Mouse (Mus musculus) frontal cortex, postnatal 36 days (tissue): ENCODE measurements at regions not wholly inside any gene's neighbourhood (a gene's known extent, or its start where the extent isn't known, plus 50 kb on each side); places are given as distances from the start of the nearest gene placed in this dataset.

Experiments used
- DNase-seq, 2 experiments: peaks; one replicate each; pipeline ENCODE4 v3.0.0; 2022; ENCODE audit warnings: low spot score in 2 of 2

GRCm38 (mm10) chr7:35988449-35989109 is 185.8 kb upstream of the Zfp507 start:
- DNase-seq: peak in 1 of 2 experiments; percentile 2

- no peak for DNase-seq
These were observed 175.2 kb upstream of the Zfp507 start for GRCm38 (mm10) chr7:35977986-35978385.

GRCm38 (mm10) chr7:35958731-35959130 is 155.9 kb upstream of the Zfp507 start:
- no peak for DNase-seq

- DNase-seq: no peak
These were observed 155.2 kb upstream of the Zfp507 start for GRCm38 (mm10) chr7:35958052-35958451.

GRCm38 (mm10) chr7:35948794-35949193 is 146.0 kb upstream of the Zfp507 start:
- DNase-seq: no peak

- no peak for DNase-seq
These were observed 145.6 kb upstream of the Zfp507 start for GRCm38 (mm10) chr7:35948389-35948788.

- no peak for DNase-seq
These were observed 138.3 kb upstream of the Zfp507 start for GRCm38 (mm10) chr7:35941086-35941485.

- no peak for DNase-seq
These were observed 135.5 kb upstream of the Zfp507 start for GRCm38 (mm10) chr7:35938123-35938869.

- no peak for DNase-seq
These were observed 123.9 kb upstream of the Zfp507 start for GRCm38 (mm10) chr7:35926749-35927148.

GRCm38 (mm10) chr7:35922582-35922981 is 119.8 kb upstream of the Zfp507 start:
- DNase-seq: peak in 1 of 2 experiments; percentile 3

GRCm38 (mm10) chr7:35920884-35921283 is 118.1 kb upstream of the Zfp507 start:
- no peak for DNase-seq

- no peak for DNase-seq
These were observed 117.4 kb upstream of the Zfp507 start for GRCm38 (mm10) chr7:35920194-35920609.

- no peak for DNase-seq
These were observed 107.4 kb upstream of the Zfp507 start for GRCm38 (mm10) chr7:35910109-35910706.

GRCm38 (mm10) chr7:35901942-35902381 is 99.2 kb upstream of the Zfp507 start:
- peak; percentile 76 to 78 for DNase-seq

GRCm38 (mm10) chr7:35898701-35899445 is 96.1 kb upstream of the Zfp507 start:
- DNase-seq: no peak

GRCm38 (mm10) chr7:35893292-35893691 is 90.5 kb upstream of the Zfp507 start:
- DNase-seq: peak; percentile 31 to 40

- DNase-seq: no peak
These were observed 83.2 kb upstream of the Zfp507 start for GRCm38 (mm10) chr7:35886051-35886450.

- peak; percentile 74 to 80 for DNase-seq
These were observed 77.0 kb upstream of the Zfp507 start for GRCm38 (mm10) chr7:35879755-35880304.

GRCm38 (mm10) chr7:35878164-35878563 is 75.4 kb upstream of the Zfp507 start:
- peak; percentile 13 to 61 for DNase-seq

- DNase-seq: no peak
These were observed 58.2 kb upstream of the Zfp507 start for GRCm38 (mm10) chr7:35861049-35861448.

- DNase-seq: no peak
These were observed 56.8 kb upstream of the Zfp507 start for GRCm38 (mm10) chr7:35859601-35860000.

- DNase-seq: no peak
These were observed 54.9 kb upstream of the Zfp507 start for GRCm38 (mm10) chr7:35857693-35858092.
